Mouse (Mus musculus) ES-E14 (cell line): ENCODE data around the gene Supt6. TPM values are rescaled to one million over a fixed set of nuclear protein-coding genes. Genes with fewer than 3 reads are reported as not detected.

Experiments
- DNase-seq: peaks from one replicate; pipeline ENCODE4 v3.0.0-alpha.2; 2013; ENCODE audit warnings: low read depth, low spot score
- H3K27ac ChIP-seq: 2 replicates; pipeline ENCODE4 v1.5.1; 2012; ENCODE audit warnings: low read depth, mild to moderate bottlenecking, low read length, moderate library complexity, mixed read lengths; ENCODE audit not compliant: poor library complexity, insufficient read depth, severe bottlenecking
- H3K36me3 ChIP-seq: 2 replicates; pipeline ENCODE4 v1.6.1; 2012; ENCODE audit warnings: mild to moderate bottlenecking, low read length, moderate library complexity, mixed read lengths; ENCODE audit not compliant: control insufficient read depth, poor library complexity, insufficient read depth, severe bottlenecking
- H3K4me1 ChIP-seq, 2 experiments: fragments of 150-350 bp in 1 of 2; sonication (generic) in 1 of 2; 2 replicates each; pipeline ENCODE4 v1.6.1; 2012; ENCODE audit warnings: low read length in 2 of 2, mild to moderate bottlenecking in 1 of 2, mixed read lengths in 1 of 2; ENCODE audit not compliant: control insufficient read depth in 2 of 2, insufficient read depth in 2 of 2, poor library complexity in 1 of 2
- H3K4me3 ChIP-seq, 2 experiments: fragments of 150-350 bp in 1 of 2; sonication (generic) in 1 of 2; 2 replicates each; pipeline ENCODE4 v1.5.1; 2012; ENCODE audit warnings: low read length in 2 of 2, low read depth in 1 of 2, mild to moderate bottlenecking in 1 of 2, mixed read lengths in 1 of 2; ENCODE audit not compliant: insufficient read depth in 1 of 2, poor library complexity in 1 of 2, severe bottlenecking in 1 of 2
- H3K9ac ChIP-seq: 2 replicates; pipeline ENCODE4 v1.6.1; 2012; ENCODE audit warnings: low read depth, mild to moderate bottlenecking, low read length, mixed read lengths; ENCODE audit not compliant: poor library complexity, insufficient read depth, severe bottlenecking
- H3K9me3 ChIP-seq: fragments of 150-350 bp; sonication (generic); 2 replicates; pipeline ENCODE4 v1.6.1; 2012; ENCODE audit warnings: low read depth, mild to moderate bottlenecking, low read length; ENCODE audit not compliant: control insufficient read depth, insufficient read depth
- CHD2 ChIP-seq: IDR thresholded peaks from 2 replicates; pipeline ENCODE4 v1.6.1; 2014; ENCODE audit warnings: mild to moderate bottlenecking, low read depth, low read length, inconsistent platforms
- HCFC1 ChIP-seq: IDR thresholded peaks from 2 replicates; pipeline ENCODE4 v1.6.1; 2012; ENCODE audit warnings: low read length, inconsistent platforms, borderline replicate concordance; ENCODE audit not compliant: insufficient read depth
- MAFK ChIP-seq: IDR thresholded peaks from 2 replicates; pipeline ENCODE4 v1.6.1; 2014; ENCODE audit warnings: mild to moderate bottlenecking, low read depth, low read length, inconsistent platforms; ENCODE audit not compliant: insufficient read depth
- ZC3H11A ChIP-seq: IDR thresholded peaks from 2 replicates; pipeline ENCODE4 v1.6.1; 2012; ENCODE audit warnings: low read depth, mild to moderate bottlenecking, inconsistent platforms, low read length, borderline replicate concordance
- ZNF384 ChIP-seq: IDR thresholded peaks from 2 replicates; pipeline ENCODE4 v1.6.1; 2012; ENCODE audit warnings: low read depth, low read length, inconsistent platforms
- in situ Hi-C, 2 experiments: fragments of 600-800 bp; cut with MboI; formaldehyde crosslinking; loops; one replicate each; pipeline ENCODE4 v1.15.1; 2025; ENCODE audit warnings: low sequenced_read_pairs in 2 of 2, inconsistent platforms in 1 of 2; ENCODE audit not compliant: unreplicated experiment in 2 of 2
- total RNA-seq: library from RNA; depleted of rRNA; stranded (reverse); fragments of 300-350 nt; gene quantifications from 2 replicates; pipeline ENCODE4 v1.2.3, GENCODE M21; 2012

Supt6 gene
- total RNA-seq, 1 experiment, result 63.0 TPM

DNA sequence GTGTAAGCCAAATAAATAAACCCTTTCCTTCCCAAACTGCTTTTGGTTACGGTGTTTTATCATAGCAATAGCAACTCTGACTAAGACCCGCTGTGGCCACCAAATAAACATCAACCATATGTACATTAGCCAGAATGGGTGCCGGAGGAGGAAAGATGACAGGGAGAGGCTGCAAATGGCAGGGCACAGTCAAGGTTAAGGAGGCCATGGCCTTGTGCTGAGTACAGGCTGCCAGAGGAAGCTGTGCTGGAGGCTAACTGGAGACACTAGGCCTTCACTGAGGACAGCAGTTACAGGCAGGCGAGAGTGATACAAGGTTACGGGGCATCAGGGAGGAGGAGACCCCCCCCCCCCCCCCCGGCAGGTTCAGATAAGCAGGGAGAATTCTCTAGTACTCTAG lies 35.9 kb downstream of the Supt6 start:
- in situ Hi-C loops, result no loop called here
- Histone ChIP-seq H3K9me3 (no peaks in the 10 kb centered on the region), H3K9ac (no peak overlapping the region), H3K27ac (no peak overlapping the region), H3K4me1 (no peaks in the 10 kb centered on the region; a peak in 1 of 4 replicates), H3K4me3 (no peak overlapping the region), H3K36me3 (peaks cover 85% of the 10 kb centered on the region)
- no peak for TF ChIP-seq ZC3H11A
- TF ChIP-seq ZNF384, result no peak
- no peak for TF ChIP-seq CHD2
- no peak for TF ChIP-seq MAFK
- TF ChIP-seq HCFC1, result no peak
- DNase-seq, result no peak

DNA sequence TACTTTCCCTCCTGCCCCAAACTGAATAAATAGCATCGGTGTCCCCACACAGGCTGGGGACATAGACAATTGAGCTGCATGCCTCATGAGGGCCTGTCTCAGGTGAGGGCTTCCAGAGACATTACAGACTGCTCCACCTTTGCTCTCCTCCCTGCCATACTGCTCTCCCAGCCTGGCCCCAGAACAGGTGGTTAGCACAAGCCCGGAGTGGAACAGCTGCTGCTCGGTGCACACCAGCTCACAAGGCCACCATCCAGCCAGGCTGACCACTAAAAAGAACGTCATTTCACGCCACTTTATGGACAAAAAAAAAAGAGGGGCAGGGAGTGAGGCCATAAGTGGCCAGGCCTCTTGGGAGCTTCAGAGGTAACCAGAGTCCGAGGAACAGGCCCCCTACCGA lies 38.6 kb downstream of the Supt6 start:
- in situ Hi-C loops, result no loop called here
- DNase-seq, result no peak
- TF ChIP-seq ZC3H11A, result no peak
- TF ChIP-seq ZNF384, result no peak
- TF ChIP-seq CHD2, result no peak
- no peak for TF ChIP-seq MAFK
- no peak for TF ChIP-seq HCFC1
- Histone ChIP-seq H3K9me3 (no peaks in the 10 kb centered on the region), H3K4me3 (no peak overlapping the region), H3K4me1 (no peaks in the 10 kb centered on the region; a peak in 1 of 4 replicates), H3K9ac (no peak overlapping the region), H3K27ac (no peak overlapping the region), H3K36me3 (peaks cover 73% of the 10 kb centered on the region)

DNA sequence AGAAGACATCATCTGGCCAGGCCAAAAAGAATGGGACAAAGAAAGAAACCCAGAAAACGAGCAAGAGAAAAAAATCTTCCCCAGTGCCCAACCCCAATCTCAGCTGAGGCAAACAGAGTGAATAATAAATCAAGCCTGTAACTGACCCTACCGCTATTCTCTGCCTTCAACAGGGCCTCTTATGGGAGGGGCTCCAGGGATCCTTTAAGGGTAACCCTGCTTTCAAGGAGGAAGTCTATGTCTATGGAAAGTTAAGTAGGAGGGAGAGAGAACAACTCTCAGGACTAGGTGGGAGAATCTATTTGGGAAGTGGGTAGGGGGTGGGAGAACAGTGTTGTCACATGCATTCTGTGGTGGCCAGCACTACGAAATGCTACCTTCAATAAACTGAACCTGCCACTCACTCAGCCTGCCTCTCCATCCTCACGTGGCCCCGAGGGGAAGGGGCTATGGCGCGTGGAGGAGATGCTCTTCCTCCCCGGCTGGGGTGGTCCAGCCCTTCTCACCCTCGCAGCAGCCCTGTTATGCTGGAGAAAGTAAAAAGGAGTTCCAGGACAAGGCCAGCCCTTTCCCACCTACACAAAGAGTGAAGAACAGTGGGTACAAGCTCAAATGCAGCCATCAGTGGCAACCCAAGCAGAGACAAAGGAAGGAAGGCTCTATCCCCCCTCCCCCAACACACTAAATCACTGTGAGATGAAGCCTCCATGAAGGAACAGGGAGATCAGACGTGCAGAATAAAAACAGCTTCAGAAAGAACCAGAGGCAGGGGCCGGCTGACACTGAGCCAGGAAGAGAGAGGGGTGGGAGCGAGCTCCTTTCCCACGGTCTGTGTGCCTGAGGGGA lies 40.2 kb downstream of the Supt6 start:
- no peak for TF ChIP-seq ZNF384
- TF ChIP-seq MAFK, result no peak
- no peak for TF ChIP-seq HCFC1
- TF ChIP-seq ZC3H11A, result no peak
- no peak for TF ChIP-seq CHD2
- H3K4me1 ChIP-seq, result no peaks in the 10 kb centered on the region; a peak in 1 of 4 replicates
- peaks cover 60% of the 10 kb centered on the region for H3K36me3 ChIP-seq
- H3K4me3 ChIP-seq, result no peak overlapping the region
- no peak overlapping the region for H3K9ac ChIP-seq
- no peak overlapping the region for H3K27ac ChIP-seq
- in situ Hi-C loops, result no loop called here
- no peaks in the 10 kb centered on the region for H3K9me3 ChIP-seq
- DNase-seq, result no peak

DNA sequence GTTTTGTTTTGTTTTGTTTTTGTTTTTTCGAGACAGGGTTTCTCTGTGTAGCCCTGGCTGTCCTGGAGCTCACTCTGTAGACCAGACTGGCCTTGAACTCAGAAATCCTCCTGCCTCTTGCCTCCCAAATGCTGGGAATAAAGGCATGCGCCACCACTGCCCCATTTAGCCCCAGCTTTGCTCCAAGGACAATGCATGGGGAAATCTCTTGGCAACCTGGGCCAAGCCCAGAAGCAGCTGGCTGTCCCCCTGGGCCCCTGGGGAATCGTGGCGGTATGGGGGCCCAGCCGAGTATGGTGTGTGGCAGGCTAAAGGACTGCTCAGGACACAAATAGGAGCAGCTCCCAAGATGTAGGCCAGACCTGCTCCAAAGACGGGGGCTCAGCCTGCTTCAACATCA lies 41.5 kb downstream of the Supt6 start:
- Histone ChIP-seq H3K4me1 (no peaks in the 10 kb centered on the region; a peak in 1 of 4 replicates), H3K9me3 (no peaks in the 10 kb centered on the region), H3K27ac (no peak overlapping the region), H3K4me3 (no peak overlapping the region), H3K36me3 (peaks cover 48% of the 10 kb centered on the region), H3K9ac (no peak overlapping the region)
- TF ChIP-seq CHD2 (no peak), HCFC1 (no peak), ZC3H11A (no peak), ZNF384 (no peak), MAFK (no peak)
- no peak for DNase-seq
- in situ Hi-C loops, result no loop called here
